Mouse (Mus musculus): ENCODE measurements around the gene AC109138.7. TPM values are rescaled to one million over a fixed set of nuclear protein-coding genes. Genes with fewer than 3 reads are reported as not detected.

AC109138.7 gene
- polyA plus RNA-seq, 1 experiment from 2014 or later = not detected

DNA sequence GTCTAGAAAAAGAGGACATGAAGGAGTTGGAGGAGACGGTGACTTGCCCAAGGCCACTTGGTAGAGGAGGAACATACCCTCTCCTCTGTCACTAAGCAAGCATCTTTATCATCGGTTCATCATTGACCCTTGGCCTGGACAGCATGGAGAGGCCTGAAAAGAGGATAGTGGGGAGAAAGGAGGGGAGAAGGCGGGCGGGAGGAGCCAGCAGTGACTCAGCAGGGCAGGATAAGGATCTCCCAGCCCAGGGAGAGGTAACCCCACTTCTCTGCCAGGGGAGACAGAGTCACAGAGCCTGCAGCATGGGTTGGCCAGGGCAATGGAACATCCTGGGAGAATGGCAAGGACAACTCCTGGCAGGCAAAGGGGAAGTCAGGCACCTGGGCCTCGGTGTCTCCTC, 5.6 kb upstream of the AC109138.7 start:
- H3K4me2 ChIP-seq (ENCODE audit: low read depth, severe bottlenecking) = no peak overlapping the region
- DNase-seq (ENCODE audit: low spot score) (no peak), ATAC-seq (ENCODE audit: insufficient number of reproducible peaks, low FRiP score, low TSS enrichment, low read depth) (no peak)
- no peak overlapping the region for H3K27ac ChIP-seq (replicated peaks; ENCODE audit: low read depth, low read length)
- no peak overlapping the region for H3K4me3 ChIP-seq (ENCODE audit: low read depth, low read length)
- no peaks in the 10 kb centered on the region for H3K27me3 ChIP-seq (ENCODE audit: control insufficient read depth, insufficient read depth, low read length)
- H3K9ac ChIP-seq (ENCODE audit: low read length) = no peak overlapping the region
- H3K36me3 ChIP-seq (ENCODE audit: control insufficient read depth, insufficient read depth, low read length) = no peaks in the 10 kb centered on the region
- H3K9me3 ChIP-seq (ENCODE audit: control insufficient read depth, low read length) = no peaks in the 10 kb centered on the region
- WGBS = 78% methylated on average over 5 of the region's 5 CpGs
- peaks cover 22% of the 10 kb centered on the region for H3K4me1 ChIP-seq (ENCODE audit: control insufficient read depth, insufficient read depth, low read length)

DNA sequence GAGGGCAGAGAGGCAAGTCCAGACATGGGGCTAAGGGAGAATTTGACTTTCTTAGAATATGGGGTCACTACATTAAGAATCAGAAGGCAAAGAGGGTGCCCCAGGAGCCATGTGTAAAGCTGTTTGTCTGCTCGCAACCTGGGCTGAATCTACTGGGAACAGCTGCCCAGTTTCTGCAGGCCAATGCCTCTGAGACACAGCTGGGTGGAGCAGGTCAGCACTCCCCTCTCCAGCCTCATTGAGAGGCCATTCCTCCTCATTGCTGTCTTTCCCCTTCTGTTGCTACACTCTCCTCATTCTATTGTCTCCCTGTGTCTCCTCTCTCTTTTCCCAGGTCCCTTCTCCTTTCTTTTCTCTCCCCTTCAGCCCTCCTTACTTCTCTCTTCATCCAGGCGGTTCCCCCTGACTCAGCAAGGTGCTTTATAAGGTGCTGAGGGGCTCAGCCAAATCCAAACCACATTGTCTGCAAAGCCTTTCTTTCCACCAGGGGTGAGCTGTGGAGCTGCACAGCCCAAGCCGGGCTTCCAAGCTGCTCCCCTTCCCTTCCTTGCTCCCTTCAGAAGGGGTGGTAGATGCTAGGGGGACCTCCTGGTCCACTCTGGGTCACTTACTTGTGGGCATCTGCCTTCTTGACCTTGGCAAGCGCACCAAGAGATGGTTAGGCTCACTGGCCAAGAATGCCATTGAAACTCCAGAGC, 2.1 kb upstream of the AC109138.7 start:
- peaks cover 42% of the 10 kb centered on the region for H3K4me1 ChIP-seq (ENCODE audit: control insufficient read depth, insufficient read depth, low read length)
- no peaks in the 10 kb centered on the region for H3K27me3 ChIP-seq (ENCODE audit: control insufficient read depth, insufficient read depth, low read length)
- H3K4me2 ChIP-seq (ENCODE audit: low read depth, severe bottlenecking) = peak overlapping the region; percentile 26; the same call in 1 of the 2 replicates
- H3K36me3 ChIP-seq (ENCODE audit: control insufficient read depth, insufficient read depth, low read length) = no peaks in the 10 kb centered on the region
- no peak for ATAC-seq (ENCODE audit: insufficient number of reproducible peaks, low FRiP score, low TSS enrichment, low read depth)
- peak; percentile 51 for DNase-seq (ENCODE audit: low spot score)
- H3K4me3 ChIP-seq (ENCODE audit: low read depth, low read length) = no peak overlapping the region
- H3K9ac ChIP-seq (ENCODE audit: low read length) = peak overlapping the region; percentile 44; the same call in 1 of the 2 replicates
- 8% methylated on average over 4 of the region's 4 CpGs for WGBS
- peak overlapping the region; percentile 92 for H3K27ac ChIP-seq (replicated peaks; ENCODE audit: low read depth, low read length)
- no peaks in the 10 kb centered on the region for H3K9me3 ChIP-seq (ENCODE audit: control insufficient read depth, low read length)

DNA sequence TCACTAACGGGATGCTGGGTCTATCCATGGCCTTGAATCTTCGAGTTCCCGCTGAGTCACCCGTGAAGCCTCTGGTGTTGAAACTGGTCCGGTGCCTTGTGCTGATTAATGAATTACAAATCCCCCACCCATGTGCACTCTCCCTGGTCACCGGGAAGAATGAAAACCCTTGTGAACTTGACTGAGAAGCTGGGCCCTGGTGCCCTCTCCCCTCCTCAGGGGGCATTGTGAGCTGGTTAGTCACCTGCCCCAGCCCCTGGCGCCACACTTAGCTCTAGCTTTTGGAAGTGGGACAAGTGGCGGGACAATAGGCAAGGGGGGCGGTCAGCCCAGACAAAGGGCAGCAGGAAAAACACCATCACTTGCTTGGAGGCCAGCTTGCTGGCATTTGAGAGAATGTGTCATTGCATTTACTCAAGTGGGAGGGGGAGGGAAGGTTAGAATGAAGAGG, 608 bp upstream of the AC109138.7 start:
- ATAC-seq (ENCODE audit: insufficient number of reproducible peaks, low FRiP score, low TSS enrichment, low read depth) = no peak
- Histone ChIP-seq H3K9me3 (ENCODE audit: control insufficient read depth, low read length) (no peaks in the 10 kb centered on the region), H3K27me3 (ENCODE audit: control insufficient read depth, insufficient read depth, low read length) (no peaks in the 10 kb centered on the region), H3K27ac (replicated peaks; ENCODE audit: low read depth, low read length) (peak overlapping the region; percentile 92), H3K9ac (ENCODE audit: low read length) (peak overlapping the region; percentile 94), H3K4me1 (ENCODE audit: control insufficient read depth, insufficient read depth, low read length) (peaks cover 57% of the 10 kb centered on the region), H3K4me3 (ENCODE audit: low read depth, low read length) (peak overlapping the region; percentile 84), H3K36me3 (ENCODE audit: control insufficient read depth, insufficient read depth, low read length) (no peaks in the 10 kb centered on the region), H3K4me2 (ENCODE audit: low read depth, severe bottlenecking) (peak overlapping the region; percentile 86)
- DNase-seq (ENCODE audit: low spot score) = no peak
- WGBS = 4% methylated on average over 9 of the region's 9 CpGs

GRCm38 (mm10) chr19:4214771-4215450, 754 bp downstream of the AC109138.7 start:
- WGBS = under 1% methylated on average over 59 of the region's 81 CpGs
- peak overlapping the region; percentile 94 for H3K9ac ChIP-seq (ENCODE audit: low read length)
- peak overlapping the region; percentile 84 for H3K4me3 ChIP-seq (ENCODE audit: low read depth, low read length)
- H3K36me3 ChIP-seq (ENCODE audit: control insufficient read depth, insufficient read depth, low read length) = no peaks in the 10 kb centered on the region
- H3K4me2 ChIP-seq (ENCODE audit: low read depth, severe bottlenecking) = peak overlapping the region; percentile 86
- no peaks in the 10 kb centered on the region for H3K27me3 ChIP-seq (ENCODE audit: control insufficient read depth, insufficient read depth, low read length)
- peaks cover 57% of the 10 kb centered on the region for H3K4me1 ChIP-seq (ENCODE audit: control insufficient read depth, insufficient read depth, low read length)
- peak; percentile 66 for DNase-seq (ENCODE audit: low spot score)
- 0 out of 2 replicates have a peak, but pooled peaks have one; percentile 8 for ATAC-seq (ENCODE audit: insufficient number of reproducible peaks, low FRiP score, low TSS enrichment, low read depth)
- H3K9me3 ChIP-seq (ENCODE audit: control insufficient read depth, low read length) = no peaks in the 10 kb centered on the region
- H3K27ac ChIP-seq (replicated peaks; ENCODE audit: low read depth, low read length) = peak overlapping the region; percentile 92

GRCm38 (mm10) chr19:4215451-4215840, 1.3 kb downstream of the AC109138.7 start:
- Histone ChIP-seq H3K9ac (ENCODE audit: low read length) (peak overlapping the region; percentile 94), H3K4me2 (ENCODE audit: low read depth, severe bottlenecking) (peak overlapping the region; percentile 86), H3K4me3 (ENCODE audit: low read depth, low read length) (peak overlapping the region; percentile 84), H3K27ac (replicated peaks; ENCODE audit: low read depth, low read length) (peak overlapping the region; percentile 92; the same call in 1 of the 2 replicates), H3K36me3 (ENCODE audit: control insufficient read depth, insufficient read depth, low read length) (no peaks in the 10 kb centered on the region), H3K9me3 (ENCODE audit: control insufficient read depth, low read length) (no peaks in the 10 kb centered on the region), H3K27me3 (ENCODE audit: control insufficient read depth, insufficient read depth, low read length) (no peaks in the 10 kb centered on the region), H3K4me1 (ENCODE audit: control insufficient read depth, insufficient read depth, low read length) (peaks cover 57% of the 10 kb centered on the region)
- ATAC-seq (ENCODE audit: insufficient number of reproducible peaks, low FRiP score, low TSS enrichment, low read depth) (no peak), DNase-seq (ENCODE audit: low spot score) (no peak)
- 2% methylated on average over 17 of the region's 21 CpGs for WGBS

GRCm38 (mm10) chr19:4216041-4216685, 2.0 kb downstream of the AC109138.7 start:
- 12% methylated on average over 14 of the region's 14 CpGs for WGBS
- H3K4me1 ChIP-seq (ENCODE audit: control insufficient read depth, insufficient read depth, low read length) = peaks cover 57% of the 10 kb centered on the region
- no peak for ATAC-seq (ENCODE audit: insufficient number of reproducible peaks, low FRiP score, low TSS enrichment, low read depth)
- peak overlapping the region; percentile 84 for H3K4me3 ChIP-seq (ENCODE audit: low read depth, low read length)
- no peaks in the 10 kb centered on the region for H3K9me3 ChIP-seq (ENCODE audit: control insufficient read depth, low read length)
- no peaks in the 10 kb centered on the region for H3K36me3 ChIP-seq (ENCODE audit: control insufficient read depth, insufficient read depth, low read length)
- H3K9ac ChIP-seq (ENCODE audit: low read length) = peak overlapping the region; percentile 32
- H3K4me2 ChIP-seq (ENCODE audit: low read depth, severe bottlenecking) = peak overlapping the region; percentile 86
- peak; percentile 62 for DNase-seq (ENCODE audit: low spot score)
- H3K27ac ChIP-seq (replicated peaks; ENCODE audit: low read depth, low read length) = peak overlapping the region; percentile 76
- no peaks in the 10 kb centered on the region for H3K27me3 ChIP-seq (ENCODE audit: control insufficient read depth, insufficient read depth, low read length)

DNA sequence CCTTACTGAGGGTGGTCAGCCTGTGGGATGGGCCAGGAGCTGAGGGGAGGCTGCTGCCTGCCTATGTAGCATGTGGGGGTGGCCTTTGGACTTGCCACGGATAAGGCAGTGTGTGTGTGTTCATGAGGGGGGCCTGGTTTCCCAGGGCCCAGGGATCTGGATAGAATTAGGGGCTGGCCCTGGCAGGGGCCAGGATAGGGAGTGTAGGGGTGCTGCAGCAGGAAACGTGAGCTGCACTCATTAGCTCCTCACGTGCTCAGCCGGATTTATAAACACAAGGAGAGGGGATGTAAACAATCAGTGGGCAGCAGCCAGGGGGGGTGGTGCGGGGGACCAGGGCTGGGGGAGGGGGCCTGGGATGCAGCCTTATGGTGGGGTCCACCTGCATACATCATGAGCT, 3.0 kb downstream of the AC109138.7 start:
- Histone ChIP-seq H3K9ac (ENCODE audit: low read length) (no peak overlapping the region; the same call in 1 of the 2 replicates), H3K9me3 (ENCODE audit: control insufficient read depth, low read length) (no peaks in the 10 kb centered on the region), H3K36me3 (ENCODE audit: control insufficient read depth, insufficient read depth, low read length) (peaks cover under 1% of the 10 kb centered on the region; the same call in 1 of the 2 replicates), H3K4me3 (ENCODE audit: low read depth, low read length) (no peak overlapping the region), H3K4me1 (ENCODE audit: control insufficient read depth, insufficient read depth, low read length) (peaks cover 47% of the 10 kb centered on the region), H3K27me3 (ENCODE audit: control insufficient read depth, insufficient read depth, low read length) (no peaks in the 10 kb centered on the region), H3K27ac (replicated peaks; ENCODE audit: low read depth, low read length) (peak overlapping the region; percentile 76), H3K4me2 (ENCODE audit: low read depth, severe bottlenecking) (peak overlapping the region; percentile 86)
- WGBS = 0% methylated on average over 4 of the region's 5 CpGs
- ATAC-seq (ENCODE audit: insufficient number of reproducible peaks, low FRiP score, low TSS enrichment, low read depth) (peak; percentile 58), DNase-seq (ENCODE audit: low spot score) (peak; percentile 57)

GRCm38 (mm10) chr19:4217855-4218254, 3.7 kb downstream of the AC109138.7 start:
- peaks cover 8% of the 10 kb centered on the region for H3K36me3 ChIP-seq (ENCODE audit: control insufficient read depth, insufficient read depth, low read length)
- no peaks in the 10 kb centered on the region for H3K27me3 ChIP-seq (ENCODE audit: control insufficient read depth, insufficient read depth, low read length)
- DNase-seq (ENCODE audit: low spot score) = no peak
- peak overlapping the region; percentile 86; the same call in 1 of the 2 replicates for H3K4me2 ChIP-seq (ENCODE audit: low read depth, severe bottlenecking)
- no peak for ATAC-seq (ENCODE audit: insufficient number of reproducible peaks, low FRiP score, low TSS enrichment, low read depth)
- H3K4me3 ChIP-seq (ENCODE audit: low read depth, low read length) = no peak overlapping the region
- 46% methylated on average over 3 of the region's 3 CpGs for WGBS
- H3K4me1 ChIP-seq (ENCODE audit: control insufficient read depth, insufficient read depth, low read length) = peaks cover 42% of the 10 kb centered on the region
- H3K9me3 ChIP-seq (ENCODE audit: control insufficient read depth, low read length) = no peaks in the 10 kb centered on the region
- H3K9ac ChIP-seq (ENCODE audit: low read length) = no peak overlapping the region; the same call in 1 of the 2 replicates
- H3K27ac ChIP-seq (replicated peaks; ENCODE audit: low read depth, low read length) = no peak overlapping the region

All from limb, embryonic 11.5 days (tissue).